Mouse (Mus musculus) mature B cell (primary cell): ENCODE results near the gene Slmap.

Experiments
- in situ Hi-C: fragments of 300-500 bp; cut with MboI; formaldehyde crosslinking; loops from 2 replicates; pipeline ENCODE4 v1.14.3; 2019

The Slmap gene

GRCm38 (mm10) chr14:26476391-26476790, 58.3 kb downstream of the Slmap start:
- in situ Hi-C loops, result no loop called here

GRCm38 (mm10) chr14:26467974-26468373, 66.8 kb downstream of the Slmap start:
- in situ Hi-C loops, result no loop called here

DNA sequence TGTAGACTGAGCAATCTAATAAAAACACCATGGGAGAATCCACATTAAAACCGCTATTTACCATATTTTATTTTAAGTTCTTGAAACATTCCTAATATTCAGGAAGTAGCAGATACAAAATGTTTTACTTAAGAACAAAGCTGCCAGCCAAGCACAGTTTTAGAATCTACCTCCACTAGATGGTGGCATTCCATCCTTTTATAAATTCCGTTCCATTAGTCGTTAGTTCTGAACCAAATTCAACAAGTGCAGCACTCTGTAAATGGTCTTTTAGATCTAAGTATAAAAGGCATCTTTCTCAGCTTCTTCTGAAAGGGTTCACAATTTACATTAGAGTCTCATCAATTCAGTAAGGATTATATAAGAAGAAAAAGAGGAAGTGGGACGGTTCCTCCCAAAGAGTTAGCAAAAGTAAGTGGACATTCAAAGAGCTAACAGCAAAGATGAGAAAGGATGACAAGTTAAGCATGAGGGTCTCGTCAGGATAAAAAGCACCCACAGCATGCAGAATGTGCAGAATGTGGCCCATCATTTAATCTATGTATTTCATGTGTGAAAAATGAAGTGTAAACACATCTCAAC, 68.1 kb downstream of the Slmap start:
- in situ Hi-C loops, result no loop called here

GRCm38 (mm10) chr14:26465898-26466297, 68.8 kb downstream of the Slmap start:
- in situ Hi-C loops, result no loop called here

- in situ Hi-C loops, result no loop called here
These were observed 75.2 kb downstream of the Slmap start for GRCm38 (mm10) chr14:26459516-26459915.

- in situ Hi-C loops, result no loop called here
These were observed 79.9 kb downstream of the Slmap start for GRCm38 (mm10) chr14:26454851-26455250.

DNA sequence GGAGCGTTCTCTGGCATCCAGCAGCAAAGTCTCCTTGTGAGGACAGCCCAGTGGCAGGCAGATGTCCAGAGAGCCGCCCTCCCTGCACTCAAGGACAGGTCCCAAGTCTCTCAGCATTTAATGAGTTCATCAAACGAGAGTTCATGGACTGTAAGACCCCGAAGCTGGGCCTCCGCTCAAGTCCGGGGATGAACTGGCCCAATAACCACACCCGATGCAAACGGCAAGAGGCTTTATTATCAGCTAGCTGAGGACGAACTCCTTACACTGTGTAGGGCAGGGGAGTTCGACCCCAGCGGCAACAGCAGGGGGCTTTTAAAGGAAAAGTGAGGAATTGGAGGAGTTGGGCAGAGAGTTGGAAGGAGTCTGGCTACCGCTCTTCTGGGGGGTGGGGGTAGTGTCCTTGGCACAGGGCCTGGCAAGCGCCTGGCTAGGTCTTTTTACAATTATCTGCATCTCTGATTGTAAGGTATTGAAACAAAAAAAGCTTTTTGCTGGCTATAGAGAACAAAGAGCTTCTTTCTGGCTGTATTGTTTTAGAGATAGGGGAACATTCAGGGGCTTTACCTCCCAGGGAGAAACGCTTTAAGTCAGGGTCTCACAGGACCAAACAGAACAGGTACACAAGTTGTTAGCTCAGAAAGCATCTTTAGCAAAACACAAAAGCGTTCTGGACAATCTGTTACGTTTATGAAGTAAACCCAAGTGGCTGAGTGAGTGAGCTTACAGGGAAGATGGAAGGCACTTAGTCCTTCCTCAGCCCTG, 84.5 kb downstream of the Slmap start:
- in situ Hi-C loops, result no loop called here

- in situ Hi-C loops, result no loop called here
These were observed 86.2 kb downstream of the Slmap start for GRCm38 (mm10) chr14:26448581-26448980.

- in situ Hi-C loops, result no loop called here
These were observed 87.5 kb downstream of the Slmap start for GRCm38 (mm10) chr14:26447223-26447622.

DNA sequence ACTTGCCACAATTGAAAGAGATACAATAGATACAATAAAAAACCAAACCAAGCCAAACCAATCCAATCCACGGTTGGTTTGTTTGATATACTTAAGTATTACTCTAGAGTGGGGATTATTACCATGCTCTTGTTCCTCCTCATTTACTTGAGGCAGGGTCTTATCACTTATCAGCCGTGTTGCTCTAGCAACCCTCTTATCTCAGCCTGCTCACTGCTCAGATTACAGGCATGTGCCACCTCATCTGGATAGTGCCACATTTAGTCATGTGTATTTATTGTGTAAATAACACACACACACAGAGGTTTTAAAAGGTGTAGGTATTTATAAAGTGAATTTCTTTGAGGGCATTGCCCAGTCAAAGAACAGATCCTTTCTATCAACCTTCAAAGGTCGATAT, 88.2 kb downstream of the Slmap start:
- in situ Hi-C loops, result no loop called here

GRCm38 (mm10) chr14:26442534-26442933, 92.2 kb downstream of the Slmap start:
- in situ Hi-C loops, result no loop called here

- in situ Hi-C loops, result no loop called here
These were observed 93.5 kb downstream of the Slmap start for GRCm38 (mm10) chr14:26441041-26441812.

DNA sequence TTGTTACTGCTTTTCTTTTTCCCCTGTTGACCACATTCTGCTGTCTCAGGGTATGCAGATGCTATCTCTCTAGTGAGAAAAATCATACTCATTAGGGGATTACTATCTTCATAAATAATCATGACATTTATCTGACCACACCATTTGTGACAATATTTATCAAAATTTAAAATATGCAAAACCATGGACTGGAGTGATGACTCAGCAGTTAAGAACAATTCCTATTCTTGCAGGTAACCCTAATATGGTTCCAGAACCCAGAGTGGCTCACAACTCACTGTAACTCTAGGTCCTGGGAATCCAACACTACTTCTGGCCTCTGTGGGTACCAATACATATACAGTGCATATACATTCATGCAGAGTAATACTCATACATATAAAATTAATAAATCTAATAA, 94.7 kb downstream of the Slmap start:
- in situ Hi-C loops, result no loop called here

GRCm38 (mm10) chr14:26437771-26438170, 97.0 kb downstream of the Slmap start:
- in situ Hi-C loops, result no loop called here

- in situ Hi-C loops, result no loop called here
These were observed 98.4 kb downstream of the Slmap start for GRCm38 (mm10) chr14:26436304-26436703.

- in situ Hi-C loops, result no loop called here
These were observed 102.4 kb downstream of the Slmap start for GRCm38 (mm10) chr14:26432320-26432719.

DNA sequence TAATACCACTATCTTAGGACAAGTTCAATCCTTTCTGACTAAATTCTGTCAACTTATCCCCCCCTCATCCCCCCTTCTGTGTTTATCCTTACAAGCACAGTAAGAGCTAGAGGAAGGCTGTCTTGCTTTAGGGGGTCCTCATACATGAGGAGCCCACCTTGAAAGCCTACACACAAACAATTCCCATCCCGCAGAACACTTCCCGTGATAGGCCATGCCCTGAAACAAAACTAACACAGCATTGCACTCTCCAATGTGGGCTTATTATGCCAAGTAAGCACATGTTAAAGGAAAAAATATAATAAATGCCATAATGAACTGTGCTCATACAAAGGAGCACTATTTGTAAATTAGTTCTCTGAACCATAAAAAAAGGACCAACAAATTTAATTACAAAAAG, 102.8 kb downstream of the Slmap start:
- in situ Hi-C loops, result no loop called here

DNA sequence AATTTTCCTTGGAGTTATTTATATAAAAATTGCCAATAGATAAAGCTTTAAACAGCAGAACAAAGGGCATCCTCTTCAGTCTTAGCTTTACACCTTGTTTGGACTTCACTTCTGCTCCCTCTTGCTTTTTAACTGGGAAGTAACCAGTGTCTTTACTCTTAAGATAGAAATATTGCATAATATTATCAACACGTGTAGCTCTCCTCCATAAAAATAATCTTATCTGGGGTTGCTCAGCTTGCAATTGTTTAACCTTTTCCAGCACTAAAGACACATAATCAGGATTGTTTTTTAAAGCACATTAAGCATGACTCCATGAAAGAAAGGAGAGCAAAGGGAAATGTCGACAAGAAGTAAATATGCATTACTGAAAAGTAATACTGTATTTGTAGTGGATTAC, 114.5 kb downstream of the Slmap start:
- in situ Hi-C loops, result no loop called here

DNA sequence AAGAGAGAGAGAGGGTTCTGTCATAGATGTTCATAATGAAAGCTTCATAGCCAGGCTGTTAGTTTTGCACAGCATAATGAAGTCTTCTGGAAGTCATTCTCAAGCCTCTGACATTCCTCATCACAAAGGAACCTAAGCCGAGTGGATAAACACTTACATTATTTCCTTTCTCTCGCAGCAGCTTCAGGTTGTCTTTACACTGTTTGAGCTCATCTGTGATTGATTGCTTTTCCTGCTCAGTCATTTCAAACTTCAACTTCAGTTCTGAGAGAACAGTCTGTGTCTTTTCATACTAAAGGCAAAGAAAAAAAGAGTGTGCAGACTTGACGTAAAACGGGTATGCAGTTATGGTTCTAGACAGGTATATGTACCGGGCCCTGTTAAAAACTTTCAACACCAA, 116.8 kb downstream of the Slmap start:
- in situ Hi-C loops, result no loop called here

DNA sequence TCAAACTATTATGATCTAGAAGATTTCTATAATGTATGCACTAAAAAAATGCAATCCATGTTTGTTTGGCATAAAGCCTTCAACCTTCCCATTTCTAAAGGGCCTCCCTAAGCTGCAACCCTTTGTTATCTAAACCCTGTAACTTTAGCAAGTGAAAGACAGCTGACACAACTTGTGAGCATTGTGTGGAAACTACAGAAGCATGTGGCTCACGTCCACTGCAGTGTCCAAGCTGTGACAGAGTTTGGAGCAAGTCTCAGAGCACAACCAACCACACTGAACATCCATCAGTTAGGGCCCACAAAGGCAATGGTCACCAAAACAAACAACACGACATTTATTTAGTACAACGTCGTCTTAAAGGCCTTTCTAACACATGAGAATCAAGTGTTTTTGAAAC, 117.6 kb downstream of the Slmap start:
- in situ Hi-C loops, result no loop called here

DNA sequence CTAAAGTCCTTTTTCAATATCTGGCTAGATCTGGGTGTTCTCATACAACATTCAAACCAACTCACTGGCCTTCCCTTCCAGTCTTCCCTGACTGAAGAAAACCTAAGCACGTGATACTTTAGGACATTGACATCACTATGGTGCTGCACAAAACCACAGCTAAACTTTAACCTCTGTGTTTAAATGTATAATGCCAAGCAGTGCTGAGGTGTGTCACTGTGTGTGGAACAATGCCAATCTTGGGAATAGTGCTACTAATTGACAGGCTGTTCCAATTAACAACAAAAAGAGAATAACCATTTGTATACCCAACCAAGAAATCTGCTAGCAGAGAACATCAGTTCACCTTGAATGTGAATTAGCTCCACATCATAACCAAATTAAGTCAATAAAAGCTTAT, 121.2 kb downstream of the Slmap start:
- in situ Hi-C loops, result no loop called here

GRCm38 (mm10) chr14:26406746-26407145, 128.0 kb downstream of the Slmap start:
- in situ Hi-C loops, result no loop called here
